Mouse (Mus musculus) spleen, adult 2 months (tissue): Measurements from ENCODE around the gene Mpzl3.

Experiments used
- CTCF ChIP-seq: fragments of 200-500 bp; IDR thresholded peaks from 2 replicates; pipeline ENCODE4 v1.5.1; 2011; ENCODE audit warnings: mild to moderate bottlenecking, inconsistent platforms; ENCODE audit not compliant: insufficient read depth, insufficient read length, insufficient replicate concordance; ENCODE audit errors: extremely low read depth
- POLR2A ChIP-seq: fragments of 200-500 bp; IDR thresholded peaks from 2 replicates; pipeline ENCODE4 v1.6.1; 2011; ENCODE audit warnings: low read depth, low read length, inconsistent platforms

GRCm38 (mm10) chr9:45040066-45040845 is 14.7 kb upstream of the Mpzl3 start:
- TF ChIP-seq CTCF (no peak), POLR2A (no peak)
